Mouse (Mus musculus) CD4-positive, CD25-positive, alpha-beta regulatory T cell, adult 2 months (primary cell): ENCODE results near the gene Spata16.

Source experiments
- DNase-seq: peaks from one replicate; pipeline ENCODE4 v3.0.0-alpha.2; 2012; ENCODE audit warnings: low read depth, low spot score

Spata16 gene

GRCm38 (mm10) chr3:26826958-26827839, 189.8 kb downstream of the Spata16 start:
- no peak for DNase-seq

GRCm38 (mm10) chr3:26832954-26833353, 195.5 kb downstream of the Spata16 start:
- DNase-seq = no peak

- no peak for DNase-seq
These were observed 197.0 kb downstream of the Spata16 start for GRCm38 (mm10) chr3:26834178-26835050.

GRCm38 (mm10) chr3:26835051-26835755, 197.8 kb downstream of the Spata16 start:
- DNase-seq = no peak

GRCm38 (mm10) chr3:26845041-26845440, 207.6 kb downstream of the Spata16 start:
- no peak for DNase-seq

GRCm38 (mm10) chr3:26847935-26848334, 210.5 kb downstream of the Spata16 start:
- no peak for DNase-seq

GRCm38 (mm10) chr3:26850207-26850606, 212.8 kb downstream of the Spata16 start:
- no peak for DNase-seq

GRCm38 (mm10) chr3:26850691-26851563, 213.5 kb downstream of the Spata16 start:
- no peak for DNase-seq

GRCm38 (mm10) chr3:26853557-26853956, 216.1 kb downstream of the Spata16 start:
- no peak for DNase-seq

- DNase-seq = no peak
These were observed 237.3 kb downstream of the Spata16 start for GRCm38 (mm10) chr3:26874706-26875105.

- DNase-seq = no peak
These were observed 239.9 kb downstream of the Spata16 start for GRCm38 (mm10) chr3:26877291-26877690.

- no peak for DNase-seq
These were observed 279.2 kb downstream of the Spata16 start for GRCm38 (mm10) chr3:26916607-26917006.

GRCm38 (mm10) chr3:26920986-26921385, 283.6 kb downstream of the Spata16 start:
- DNase-seq = no peak

- no peak for DNase-seq
These were observed 284.2 kb downstream of the Spata16 start for GRCm38 (mm10) chr3:26921576-26921975.

GRCm38 (mm10) chr3:26923391-26923790, 286.0 kb downstream of the Spata16 start:
- DNase-seq = no peak

GRCm38 (mm10) chr3:26924212-26924611, 286.8 kb downstream of the Spata16 start:
- DNase-seq = no peak

- DNase-seq = no peak
These were observed 295.7 kb downstream of the Spata16 start for GRCm38 (mm10) chr3:26933079-26933478.

- DNase-seq = no peak
These were observed 299.6 kb downstream of the Spata16 start for GRCm38 (mm10) chr3:26936897-26937590.

- no peak for DNase-seq
These were observed 329.4 kb downstream of the Spata16 start for GRCm38 (mm10) chr3:26966776-26967175.

GRCm38 (mm10) chr3:26968852-26969513, 331.6 kb downstream of the Spata16 start:
- no peak for DNase-seq
